Comparison of ENCODE assay signal across 23 mouse cellular contexts in genomic region chr7:92486878-92487277, GRCm38 (mm10).
A peak's percentile ranks its signal among the peaks of the same experiment; 100 is the strongest.
DNase-seq lines count a peak whose midpoint lies in the region; ATAC-seq and TF ChIP-seq lines count a peak whose summit lies in the region.
"Had no signal": no experiment of that assay in that cellular context is flagged by ENCODE, and none has a peak within 500 bp of the region (broad histone marks: within the 10 kb centered on the region; RNA-seq: fewer than 3 reads in every experiment).

No protein-coding gene starts in this region.

- no peak for ATAC-seq in Patski
- no peak for ATAC-seq in inflammation-experienced regulatory T-cells, adult 6 months
- ATAC-seq: CD4-positive, CD25-positive, alpha-beta regulatory T cell, adult 4 months; forebrain, embryonic 13.5 days; forebrain, embryonic 16.5 days; hindbrain, postnatal 0 days had no signal

- peak; percentile 71 for DNase-seq in heart, adult 11 months
- DNase-seq in heart, adult 8-10 months (ENCODE audit: low spot score): no peak
- DNase-seq in urinary bladder, postnatal 14 days (ENCODE audit: low spot score): peak; percentile 3
- no peak for DNase-seq in urinary bladder, postnatal 25 days (ENCODE audit: low spot score)
- DNase-seq in Patski (ENCODE audit: low read depth, low spot score): peak; percentile 35
- DNase-seq in fibroblast of lung, adult 2 months (ENCODE audit: low read depth): peak; percentile 31
- no peak for DNase-seq in layer of hippocampus, adult 8-10 months (ENCODE audit: low spot score in 2 of 2)
- DNase-seq: adrenal gland, adult 2 months; adrenal gland, postnatal 14 days; cerebellum, adult 11 months; cerebellum, adult 2 months; cerebellum, adult 9-11 months; cerebellum, postnatal 25 days; gastrocnemius, adult 2 months; gastrocnemius, postnatal 14 days; heart, adult 2 months; kidney, adult 18-20 months; kidney, adult 9 months had no signal

- H3K27me3 ChIP-seq in Patski: no peaks in the 10 kb centered on the region
- H3K27me3 ChIP-seq: forebrain, embryonic 13.5 days had no signal

- CTCF ChIA-PET in Patski (lab: Charles Lee): no interaction called here

- TF ChIP-seq CTCF in Patski (IDR thresholded peaks at IDR 0.05): no peak

- in situ Hi-C loops in Patski (cut with MboI; ENCODE audit: low pct_unique_long_range_greater_than_20kb): no loop called here

- POLR2A ChIA-PET in Patski (lab: Charles Lee): interaction anchor here (0.6 kb wide), 1 partner anchor 371 kb away, joined by 4 read pairs; no protein-coding TSS in a partner anchor

Comparison
In these comparisons a context has a peak if more than half of its experiments do, and no peak if none do; other contexts are left out.
1. DNase-seq: peak in heart, adult 11 months (single experiment), urinary bladder, postnatal 14 days (single experiment), Patski (single experiment) and fibroblast of lung, adult 2 months (single experiment); none in heart, adult 8-10 months (single experiment), urinary bladder, postnatal 25 days (single experiment) and layer of hippocampus, adult 8-10 months (0 of 2).